Comparison of ENCODE assay signal across 11 mouse cellular contexts in the genomic region with DNA sequence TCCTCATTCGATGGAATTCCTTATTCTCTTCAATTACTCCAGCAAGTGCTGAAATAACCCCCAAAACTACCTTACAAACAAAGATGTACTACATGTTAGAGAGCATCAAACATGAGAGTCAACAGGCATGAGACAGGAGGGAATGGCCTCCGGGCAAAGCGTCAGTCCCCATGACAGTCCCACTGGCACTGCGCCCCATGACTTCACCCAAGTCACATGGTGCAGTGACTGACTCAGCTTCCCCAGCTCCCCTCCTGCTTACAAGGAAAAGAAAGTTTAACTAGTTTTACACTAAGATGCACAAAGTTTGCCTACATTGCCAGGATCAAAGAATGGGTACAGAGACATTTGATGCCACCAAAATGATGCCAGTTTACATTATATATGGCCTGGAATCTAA.
A peak's percentile ranks its signal among the peaks of the same experiment; 100 is the strongest.
DNase-seq lines count a peak whose midpoint lies in the region; ATAC-seq and TF ChIP-seq lines count a peak whose summit lies in the region.
"Had no signal": no experiment of that assay in that cellular context is flagged by ENCODE, and none has a peak within 500 bp of the region (broad histone marks: within the 10 kb centered on the region; RNA-seq: fewer than 3 reads in every experiment).

No protein-coding gene starts in this region.

- ATAC-seq in granulocyte monocyte progenitor cell, adult 5-6 weeks (replicated peaks; ENCODE audit: poor library complexity, severe bottlenecking), result no peak
- ATAC-seq in inflammation-experienced regulatory T-cells, adult 6 months, result no peak
- ATAC-seq: forebrain, embryonic 15.5 days had no signal

- TF ChIP-seq POLR2A in bone marrow macrophage, adult 2 months (IDR thresholded peaks at IDR 0.05; ENCODE audit: borderline replicate concordance, low read depth, low read length), result no peak

- no peak for TF ChIP-seq CTCF in bone marrow macrophage, adult 2 months (IDR thresholded peaks at IDR 0.05; ENCODE audit: low read depth, low read length)
- TF ChIP-seq CTCF in left cerebral cortex, adult 2 months (IDR thresholded peaks at IDR 0.05), result no peak

- intact Hi-C loops in heart, postnatal 14 days (cut with DNase I), result no loop called here
- intact Hi-C loops in left cerebral cortex, adult 2 months (cut with DNase I), result no loop called here

- H3K4me3 ChIP-seq in bone marrow macrophage, adult 2 months (ENCODE audit: insufficient read depth, low read length), result no peak overlapping the region
- no peak overlapping the region for H3K4me3 ChIP-seq in left cerebral cortex, adult 2 months
- H3K4me3 ChIP-seq: forebrain, embryonic 15.5 days; hindbrain, embryonic 12.5 days; neural tube, embryonic 15.5 days had no signal

- DNase-seq in 3T3-L1 (ENCODE audit: low read depth, low spot score), result peak; percentile 74
- peak; percentile 54 for DNase-seq in Muller cell, postnatal 12 days (ENCODE audit: inconsistent ontology term)
- DNase-seq in heart, postnatal 14 days, result peak; percentile 46 to 56
- DNase-seq in left cerebral cortex, adult 2 months (ENCODE audit: extremely low spot score in 1 of 2, low spot score in 2 of 2), result no peak
- DNase-seq: kidney, adult 11 months had no signal

- H3K27ac ChIP-seq in bone marrow macrophage, adult 2 months (ENCODE audit: insufficient read depth, low read depth, low read length), result peak overlapping the region; percentile 11; the same call in 1 of the 2 replicates
- H3K27ac ChIP-seq in left cerebral cortex, adult 2 months, result no peak overlapping the region
- H3K27ac ChIP-seq: forebrain, embryonic 15.5 days; hindbrain, embryonic 12.5 days; neural tube, embryonic 15.5 days had no signal

- peaks cover 61% of the 10 kb centered on the region for H3K4me1 ChIP-seq in bone marrow macrophage, adult 2 months (ENCODE audit: control insufficient read depth, insufficient read depth, low read length)
- H3K4me1 ChIP-seq: hindbrain, embryonic 12.5 days had no signal

Comparison
In these comparisons a context has a peak if more than half of its experiments do, and no peak if none do; other contexts are left out.
1. DNase-seq: peak in 3T3-L1 (single experiment), Muller cell, postnatal 12 days (single experiment) and heart, postnatal 14 days (2 of 2); none in left cerebral cortex, adult 2 months (0 of 2).